Mouse (Mus musculus) splenic B cell, adult 2 months (primary cell): ENCODE measurements around the gene Pspc1.
A peak's percentile ranks its signal among the peaks of the same experiment; 100 is the strongest.
"Not testable (repeated sequence)": the region's sequence is repeated elsewhere in the genome, so short reads cannot be mapped to it uniquely, and the experiment has no call there.

Experiments used
- DNase-seq: peaks from one replicate; pipeline ENCODE4 v3.0.0-alpha.2; 2011; ENCODE audit warnings: low read depth, low spot score
- H3K27me3 ChIP-seq: 2 replicates; pipeline ENCODE4 v1.6.1; 2012; ENCODE audit warnings: mild to moderate bottlenecking, low read length, moderate library complexity, mixed read lengths; ENCODE audit not compliant: control insufficient read depth, poor library complexity, insufficient read depth, severe bottlenecking
- H3K36me3 ChIP-seq: 2 replicates; pipeline ENCODE4 v1.6.1; 2012; ENCODE audit warnings: mild to moderate bottlenecking, low read length, moderate library complexity, mixed read lengths; ENCODE audit not compliant: control insufficient read depth, poor library complexity, insufficient read depth, severe bottlenecking

The Pspc1 gene

DNA sequence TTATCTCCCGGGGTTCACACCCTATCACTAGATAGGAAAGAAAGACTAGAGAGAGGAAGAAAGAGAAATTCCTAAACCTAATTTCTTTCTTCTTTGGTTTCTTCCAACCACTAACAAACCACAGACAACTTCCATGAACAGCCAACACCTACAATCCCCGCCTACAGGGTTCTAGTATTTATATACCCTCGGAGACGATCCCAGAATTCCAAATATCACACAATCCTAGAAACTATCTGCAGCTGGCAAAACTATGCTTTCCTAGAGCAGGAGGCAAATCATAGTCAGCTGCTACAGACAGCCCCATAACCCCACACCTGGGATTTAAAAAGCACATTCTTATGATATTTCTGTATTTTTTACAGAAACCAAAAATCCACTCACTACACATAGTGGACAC, 2.7 kb downstream of the Pspc1 start:
- no peak for DNase-seq
- Histone ChIP-seq H3K36me3 (0 out of 2 replicates have a peak, but pooled peaks cover 3% of the 10 kb centered on the region), H3K27me3 (no peaks in the 10 kb centered on the region)

DNA sequence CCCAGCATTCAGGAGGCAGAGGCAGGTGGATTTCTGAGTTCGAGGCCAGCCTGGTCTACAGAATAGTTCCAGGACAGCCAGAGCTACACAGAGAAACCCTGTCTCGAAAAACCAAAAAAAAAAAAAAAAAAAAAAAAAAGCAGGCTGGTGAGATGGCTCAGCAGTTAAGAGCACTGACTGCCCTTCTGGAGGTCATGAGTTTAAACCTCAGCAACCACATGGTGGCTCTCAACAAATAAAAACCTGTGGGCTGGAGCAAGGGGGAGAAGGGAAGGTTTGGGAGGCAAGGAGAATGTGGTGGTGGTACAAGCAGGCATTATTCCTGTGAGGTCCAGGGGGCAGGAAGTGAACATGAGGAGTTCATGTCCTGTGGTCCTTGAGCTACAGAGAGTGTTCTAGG, 11.7 kb downstream of the Pspc1 start:
- H3K36me3 ChIP-seq: peaks cover 10% of the 10 kb centered on the region
- DNase-seq, H3K27me3 ChIP-seq: not testable (repeated sequence)

GRCm38 (mm10) chr14:56765117-56765516, 13.0 kb downstream of the Pspc1 start:
- not testable (repeated sequence) for H3K27me3 ChIP-seq, H3K36me3 ChIP-seq, DNase-seq

DNA sequence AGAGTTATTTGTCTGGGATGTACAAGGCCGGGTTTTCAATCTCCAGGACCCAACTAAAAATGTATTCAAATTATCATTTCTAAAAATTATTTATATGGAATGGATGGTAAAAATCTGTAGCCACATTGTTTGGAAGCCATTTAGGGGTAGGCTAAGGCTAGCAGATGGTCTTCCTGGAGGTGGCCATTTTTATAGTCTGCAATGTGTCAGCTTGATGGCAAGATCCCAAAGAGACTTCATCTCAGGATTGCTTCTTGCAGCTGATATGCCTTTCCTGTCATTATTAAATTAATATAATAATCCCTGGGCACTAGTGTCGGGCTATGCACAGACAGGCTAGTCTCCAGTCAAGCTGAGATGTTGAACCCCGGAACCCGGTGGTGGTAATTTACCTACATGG, 26.8 kb downstream of the Pspc1 start:
- Histone ChIP-seq H3K36me3 (peaks cover 9% of the 10 kb centered on the region), H3K27me3 (no peaks in the 10 kb centered on the region)
- DNase-seq: no peak

DNA sequence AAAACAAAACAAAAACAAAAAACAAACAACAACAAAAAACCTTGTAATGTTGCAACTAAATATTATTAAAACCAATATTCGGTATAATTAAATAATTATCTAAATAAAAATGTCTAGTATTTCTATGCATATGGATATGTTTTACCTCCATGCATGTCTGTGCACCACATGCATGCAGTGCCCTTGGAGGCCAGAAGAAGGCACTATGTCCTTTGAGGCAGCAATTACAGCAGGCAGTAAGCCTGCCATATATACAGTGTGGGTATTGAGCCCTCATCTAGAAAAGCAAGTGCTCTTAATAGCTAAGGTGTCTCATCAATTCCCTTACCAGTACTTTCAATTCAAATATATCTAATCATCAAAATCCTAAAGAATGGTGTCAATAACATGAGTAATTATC, 37.9 kb downstream of the Pspc1 start:
- 0 out of 2 replicates have a peak, but pooled peaks cover 2% of the 10 kb centered on the region for H3K36me3 ChIP-seq
- DNase-seq: peak; percentile 30

GRCm38 (mm10) chr14:56726493-56726892, 51.6 kb downstream of the Pspc1 start:
- H3K27me3 ChIP-seq: no peaks in the 10 kb centered on the region
- no peaks in the 10 kb centered on the region for H3K36me3 ChIP-seq

More for the DNA sequence above, 37.9 kb downstream of the Pspc1 start:
- no peaks in the 10 kb centered on the region for H3K27me3 ChIP-seq

DNA sequence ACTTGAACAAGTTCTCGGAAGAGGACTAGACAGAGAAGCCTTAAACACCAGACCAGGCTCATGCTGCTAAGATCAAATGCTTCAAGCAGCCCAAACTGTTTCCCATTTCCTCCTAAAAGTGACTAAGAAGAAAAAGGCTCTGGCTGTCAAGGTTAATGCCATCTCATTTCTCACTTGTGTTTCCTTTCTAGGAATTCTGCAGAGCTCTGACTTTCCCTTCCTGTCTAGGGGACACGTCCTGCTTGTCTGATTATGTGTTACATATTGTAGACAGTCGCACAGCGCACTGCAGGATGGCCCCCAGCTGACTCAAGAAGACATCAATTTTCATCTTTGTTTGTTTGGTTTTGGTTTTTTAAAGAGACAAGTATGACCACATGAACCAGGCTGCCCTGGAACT, 72.4 kb downstream of the Pspc1 start:
- Histone ChIP-seq H3K27me3 (no peaks in the 10 kb centered on the region), H3K36me3 (peaks cover 1% of the 10 kb centered on the region)
- DNase-seq: no peak

More at GRCm38 (mm10) chr14:56726493-56726892, 51.6 kb downstream of the Pspc1 start:
- no peak for DNase-seq

GRCm38 (mm10) chr14:56702644-56703043, 75.5 kb downstream of the Pspc1 start:
- Histone ChIP-seq H3K36me3 (peaks cover 13% of the 10 kb centered on the region), H3K27me3 (no peaks in the 10 kb centered on the region)
- DNase-seq: no peak

- H3K27me3 ChIP-seq: no peaks in the 10 kb centered on the region
- peaks cover 22% of the 10 kb centered on the region for H3K36me3 ChIP-seq
- DNase-seq: no peak
Observed at GRCm38 (mm10) chr14:56697836-56698235, 80.3 kb downstream of the Pspc1 start.

- Histone ChIP-seq H3K36me3 (peaks cover 29% of the 10 kb centered on the region), H3K27me3 (no peaks in the 10 kb centered on the region)
- no peak for DNase-seq
Observed at GRCm38 (mm10) chr14:56695495-56695894, 82.6 kb downstream of the Pspc1 start.

- Histone ChIP-seq H3K27me3 (no peaks in the 10 kb centered on the region), H3K36me3 (peaks cover 25% of the 10 kb centered on the region)
- no peak for DNase-seq
Observed at GRCm38 (mm10) chr14:56689766-56690165, 88.3 kb downstream of the Pspc1 start.

- no peaks in the 10 kb centered on the region for H3K27me3 ChIP-seq
- peaks cover 26% of the 10 kb centered on the region for H3K36me3 ChIP-seq
- no peak for DNase-seq
Observed at GRCm38 (mm10) chr14:56689116-56689515, 89.0 kb downstream of the Pspc1 start.

- DNase-seq: no peak
- no peaks in the 10 kb centered on the region for H3K27me3 ChIP-seq
- H3K36me3 ChIP-seq: peaks cover 18% of the 10 kb centered on the region
Observed at GRCm38 (mm10) chr14:56685426-56685825, 92.7 kb downstream of the Pspc1 start.
